Mouse (Mus musculus) liver, embryonic 12.5 days (tissue): ENCODE data around the gene Serpinb3a. TPM values are rescaled to one million over a fixed set of nuclear protein-coding genes. Genes with fewer than 3 reads are reported as not detected.
"Not testable (repeated sequence)": the region's sequence is repeated elsewhere in the genome, so short reads cannot be mapped to it uniquely, and the experiment has no call there.

Experiments
- ATAC-seq: fragments of 200-750 bp; cut with Nextera tagmentation; 2 replicates; pipeline ENCODE4 v1.8.0; 2017; ENCODE audit warnings: moderate number of reproducible peaks, mild to moderate bottlenecking, moderate library complexity
- H3K27ac ChIP-seq: fragments of 300-500 bp; sonication (generic); 2 replicates; pipeline ENCODE4 v1.5.1; 2016; ENCODE audit warnings: mild to moderate bottlenecking
- H3K27me3 ChIP-seq: fragments of 300-500 bp; sonication (generic); replicated peaks from 2 replicates; pipeline ENCODE4 v1.6.1; 2016; ENCODE audit warnings: mild to moderate bottlenecking, moderate library complexity
- H3K36me3 ChIP-seq: fragments of 300-500 bp; sonication (generic); 2 replicates; pipeline ENCODE4 v1.6.1; 2016; ENCODE audit warnings: mild to moderate bottlenecking, moderate library complexity
- H3K4me1 ChIP-seq: fragments of 300-500 bp; sonication (generic); 2 replicates; pipeline ENCODE4 v1.6.1; 2016
- H3K4me2 ChIP-seq: fragments of 300-500 bp; sonication (generic); 2 replicates; pipeline ENCODE4 v1.6.1; 2016; ENCODE audit warnings: mild to moderate bottlenecking, moderate library complexity
- H3K4me3 ChIP-seq: fragments of 300-500 bp; sonication (generic); 2 replicates; pipeline ENCODE4 v1.5.1; 2016; ENCODE audit warnings: mild to moderate bottlenecking, moderate library complexity
- H3K9ac ChIP-seq: fragments of 300-500 bp; sonication (generic); 2 replicates; pipeline ENCODE4 v1.6.1; 2016; ENCODE audit warnings: mild to moderate bottlenecking, moderate library complexity
- H3K9me3 ChIP-seq: fragments of 300-500 bp; sonication (generic); replicated peaks from 2 replicates; pipeline ENCODE4 v1.6.1; 2016; ENCODE audit warnings: mild to moderate bottlenecking, moderate library complexity
- WGBS: fragments of 180-500 bp; shearing (Covaris S2); methylation state at CpG from one replicate; pipeline ENCODE4 v1.1.7; 2016; ENCODE audit not compliant: insufficient replicate concordance; 5-methylcytosine and 5-hydroxymethylcytosine counted together
- polyA plus RNA-seq: library from polyadenylated mRNA; unstranded; fragments of >200 nt; fragmentation: Nextera tagmentation; extraction: Ambion mirVana; gene quantifications from 2 replicates; pipeline ENCODE4 v1.2.1, GENCODE M21; 2016

Serpinb3a gene
- not detected in 2 replicates for polyA plus RNA-seq

GRCm38 (mm10) chr1:107052203-107052602 lies at the start of gene Serpinb3a:
Serpinb3a (minus strand) TSS chr1:107052303.
- ATAC-seq, result no peak
- no peak within 1 kb of the TSS for H3K4me3 ChIP-seq
- no peaks in the 10 kb centered on the region for H3K36me3 ChIP-seq
- H3K9me3 ChIP-seq, result no peaks in the 10 kb centered on the region
- H3K27ac ChIP-seq, result no peak within 1 kb of the TSS
- no peak within 1 kb of the TSS for H3K4me2 ChIP-seq
- no peaks in the 10 kb centered on the region for H3K27me3 ChIP-seq
- no peak within 1 kb of the TSS for H3K9ac ChIP-seq
- 60% methylated on average over 1 of the region's 1 CpGs for WGBS
- no peaks in the 10 kb centered on the region for H3K4me1 ChIP-seq

DNA sequence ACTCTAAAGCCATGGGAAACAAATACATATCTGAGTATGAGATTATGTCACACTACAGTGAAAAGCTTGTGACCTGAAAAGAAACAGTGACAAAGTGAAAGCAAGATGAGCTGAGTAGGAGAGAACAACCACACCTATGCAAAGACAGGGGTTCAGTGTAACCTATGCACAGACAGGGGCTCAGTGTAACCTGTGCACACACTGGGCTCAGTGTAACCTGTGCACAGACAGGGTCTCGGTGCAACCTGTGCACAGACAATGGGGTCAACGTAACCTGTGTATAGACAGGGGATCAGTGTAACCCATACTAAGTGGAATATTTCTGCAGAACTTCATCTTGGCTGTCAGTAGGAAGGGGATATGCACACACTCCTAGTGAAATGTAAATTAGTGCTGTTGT lies 46.3 kb upstream of the Serpinb3a start:
- Histone ChIP-seq H3K9ac (no peak overlapping the region), H3K4me1 (no peaks in the 10 kb centered on the region), H3K27me3 (no peaks in the 10 kb centered on the region), H3K36me3 (no peaks in the 10 kb centered on the region), H3K4me2 (no peak overlapping the region), H3K9me3 (no peaks in the 10 kb centered on the region), H3K27ac (no peak overlapping the region), H3K4me3 (no peak overlapping the region)
- no peak for ATAC-seq
- WGBS, result 64% methylated on average over 2 of the region's 2 CpGs

DNA sequence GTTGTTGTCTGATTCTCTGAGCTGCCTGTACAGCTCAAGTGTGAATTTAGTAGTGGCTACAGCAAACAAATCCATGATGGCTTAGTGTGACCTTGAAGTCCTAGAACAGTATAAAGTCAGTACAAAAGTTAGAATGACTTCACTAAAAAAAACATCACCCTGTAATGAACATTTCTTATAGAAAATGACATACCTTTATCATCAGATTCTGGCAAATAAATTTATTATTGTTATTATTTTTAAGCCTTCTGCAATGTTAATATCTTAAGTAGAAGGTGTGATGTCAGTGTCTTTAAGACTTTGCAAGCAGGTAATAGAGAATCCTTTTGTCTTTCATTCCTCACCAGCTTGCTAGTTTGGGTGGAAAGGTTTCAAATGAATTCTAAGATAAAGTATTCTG lies 31.3 kb upstream of the Serpinb3a start, which contains the start of gene Serpinb3d:
Serpinb3d (minus strand) TSS at position 101 of the 400 bp plus-strand sequence.
- no peak for ATAC-seq
- Histone ChIP-seq H3K9ac (no peak within 1 kb of the TSS), H3K4me2 (no peak within 1 kb of the TSS)

GRCm38 (mm10) chr1:107034236-107034635 lies 17.9 kb downstream of the Serpinb3a start:
- H3K36me3 ChIP-seq, H3K4me2 ChIP-seq, H3K9me3 ChIP-seq, ATAC-seq, H3K4me1 ChIP-seq, H3K27me3 ChIP-seq, H3K27ac ChIP-seq, H3K4me3 ChIP-seq, H3K9ac ChIP-seq: not testable (repeated sequence)
- WGBS, result 57% methylated on average over 3 of the region's 3 CpGs

More for the DNA sequence above, 31.3 kb upstream of the Serpinb3a start, which contains the start of gene Serpinb3d:
- Histone ChIP-seq H3K4me3 (no peak within 1 kb of the TSS), H3K9me3 (no peaks in the 10 kb centered on the region), H3K36me3 (no peaks in the 10 kb centered on the region), H3K27ac (no peak within 1 kb of the TSS), H3K27me3 (no peaks in the 10 kb centered on the region), H3K4me1 (no peaks in the 10 kb centered on the region)

DNA sequence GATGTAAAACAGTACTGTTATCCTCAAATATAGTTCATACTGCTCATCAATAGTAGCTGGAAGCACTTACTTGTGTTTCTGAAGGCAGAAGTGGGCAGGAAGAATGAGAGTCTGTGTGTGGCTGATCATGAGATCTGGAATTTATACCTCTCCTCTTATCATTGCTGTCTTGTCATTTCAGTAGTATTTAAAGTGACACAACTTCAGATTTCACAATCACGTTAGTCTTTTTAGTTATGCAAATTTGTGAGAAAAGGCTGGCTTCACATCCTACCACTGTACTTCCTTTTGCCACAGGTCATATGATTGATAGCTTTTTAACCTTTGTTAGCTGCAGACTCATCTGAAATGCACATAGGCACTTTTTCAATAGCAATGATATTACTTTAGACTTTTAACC lies 26.2 kb downstream of the Serpinb3a start:
- no peaks in the 10 kb centered on the region for H3K27me3 ChIP-seq
- no peak overlapping the region for H3K9ac ChIP-seq
- H3K4me3 ChIP-seq, result no peak overlapping the region
- no peak overlapping the region for H3K27ac ChIP-seq
- ATAC-seq, result no peak
- 42% methylated on average over 1 of the region's 1 CpGs for WGBS
- no peak overlapping the region for H3K4me2 ChIP-seq
- H3K36me3 ChIP-seq, result no peaks in the 10 kb centered on the region
- no peaks in the 10 kb centered on the region for H3K4me1 ChIP-seq
- no peaks in the 10 kb centered on the region for H3K9me3 ChIP-seq

DNA sequence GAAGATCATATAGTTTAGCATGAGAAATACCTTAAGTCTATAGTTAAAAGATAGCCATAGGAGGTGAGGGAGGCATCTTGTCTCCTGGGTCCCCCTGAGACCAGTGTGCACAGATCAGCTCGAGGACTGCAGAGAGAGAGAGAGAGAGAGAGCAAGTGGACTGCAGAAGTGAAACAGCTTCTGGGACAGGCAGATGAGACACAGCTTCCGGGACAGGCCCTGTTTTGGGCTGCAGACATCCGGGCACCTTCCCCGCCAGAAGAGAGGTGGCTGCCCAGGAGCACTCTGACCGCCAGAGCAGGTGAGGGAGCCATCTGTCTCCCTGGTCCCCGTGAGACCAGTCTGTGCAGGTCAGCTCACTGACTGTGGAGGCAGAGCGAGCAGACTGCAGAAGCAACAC lies 36.9 kb downstream of the Serpinb3a start:
- WGBS, result 57% methylated on average over 7 of the region's 7 CpGs
- no peak overlapping the region for H3K27ac ChIP-seq
- no peak overlapping the region for H3K4me2 ChIP-seq
- H3K4me1 ChIP-seq, result no peaks in the 10 kb centered on the region
- ATAC-seq, result no peak
- no peaks in the 10 kb centered on the region for H3K36me3 ChIP-seq
- H3K9ac ChIP-seq, result no peak overlapping the region
- no peaks in the 10 kb centered on the region for H3K9me3 ChIP-seq
- H3K27me3 ChIP-seq, result no peaks in the 10 kb centered on the region
- H3K4me3 ChIP-seq, result no peak overlapping the region

- ATAC-seq, result no peak
- H3K4me2 ChIP-seq, result no peak overlapping the region
- 38% methylated on average over 2 of the region's 2 CpGs for WGBS
- no peak overlapping the region for H3K9ac ChIP-seq
- H3K4me1 ChIP-seq, result no peaks in the 10 kb centered on the region
- H3K36me3 ChIP-seq, result no peaks in the 10 kb centered on the region
- no peaks in the 10 kb centered on the region for H3K9me3 ChIP-seq
- H3K27me3 ChIP-seq, result no peaks in the 10 kb centered on the region
- H3K27ac ChIP-seq, result no peak overlapping the region
- no peak overlapping the region for H3K4me3 ChIP-seq
These were observed 37.6 kb downstream of the Serpinb3a start for GRCm38 (mm10) chr1:107014530-107014929.

GRCm38 (mm10) chr1:107006316-107006715 lies 45.8 kb downstream of the Serpinb3a start:
- Histone ChIP-seq H3K4me2 (no peak overlapping the region), H3K9ac (no peak overlapping the region), H3K27ac (no peak overlapping the region), H3K4me1 (no peaks in the 10 kb centered on the region), H3K36me3 (no peaks in the 10 kb centered on the region), H3K27me3 (no peaks in the 10 kb centered on the region), H3K4me3 (no peak overlapping the region), H3K9me3 (no peaks in the 10 kb centered on the region)
- 74% methylated on average over 3 of the region's 3 CpGs for WGBS
- no peak for ATAC-seq

DNA sequence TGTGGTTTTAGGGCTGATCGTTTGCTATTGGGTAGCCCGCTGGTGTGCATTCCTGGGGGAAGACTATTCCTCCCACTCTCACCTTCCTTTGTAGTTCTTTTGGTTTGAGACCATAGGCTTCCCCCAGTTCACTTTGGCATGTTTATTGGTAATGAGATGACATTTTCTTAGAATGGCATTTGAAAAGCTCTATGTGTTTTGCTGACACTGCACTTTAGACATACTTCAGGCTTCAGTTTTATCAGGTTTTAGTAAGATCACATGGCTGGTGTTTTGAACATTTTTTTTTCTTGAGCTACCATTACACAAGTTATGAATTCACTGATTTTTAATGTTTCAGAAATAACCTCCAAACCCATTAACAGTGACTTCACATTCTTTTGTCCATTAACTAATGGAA lies 50.3 kb downstream of the Serpinb3a start:
- Histone ChIP-seq H3K4me2 (no peak overlapping the region), H3K4me1 (no peaks in the 10 kb centered on the region), H3K4me3 (no peak overlapping the region), H3K9ac (no peak overlapping the region), H3K27ac (no peak overlapping the region), H3K27me3 (no peaks in the 10 kb centered on the region), H3K36me3 (no peaks in the 10 kb centered on the region), H3K9me3 (no peaks in the 10 kb centered on the region)
- WGBS, result 75% methylated on average over 2 of the region's 2 CpGs
- ATAC-seq, result no peak

GRCm38 (mm10) chr1:107000424-107000823 lies 51.7 kb downstream of the Serpinb3a start:
- Histone ChIP-seq H3K4me1 (no peaks in the 10 kb centered on the region), H3K27me3 (no peaks in the 10 kb centered on the region), H3K9ac (no peak overlapping the region), H3K4me2 (no peak overlapping the region), H3K27ac (no peak overlapping the region), H3K36me3 (no peaks in the 10 kb centered on the region), H3K4me3 (no peak overlapping the region), H3K9me3 (no peaks in the 10 kb centered on the region; the same call in 1 of the 2 replicates)
- no peak for ATAC-seq
- WGBS, result 58% methylated on average over 13 of the region's 13 CpGs

Other genes starting within 250 kb of the Serpinb3a start
- gene Serpinb5, start 191.1 kb downstream of the Serpinb3a start, polyA plus RNA-seq, result not detected in 2 replicates
- not detected in 2 replicates for gene Serpinb12, start 117.9 kb downstream of the Serpinb3a start, polyA plus RNA-seq
- not detected in 2 replicates for gene Serpinb13, start 71.3 kb downstream of the Serpinb3a start, polyA plus RNA-seq
- not detected in 2 replicates for gene Serpinb3d, start 31.2 kb upstream of the Serpinb3a start, polyA plus RNA-seq
- gene Serpinb3b, start 226.1 kb upstream of the Serpinb3a start, polyA plus RNA-seq, result not detected in 2 replicates
- not detected in 2 replicates for gene Serpinb3c, start 226.1 kb upstream of the Serpinb3a start, polyA plus RNA-seq